Mouse (Mus musculus): ENCODE results near the gene Tecta.

Tecta gene

DNA sequence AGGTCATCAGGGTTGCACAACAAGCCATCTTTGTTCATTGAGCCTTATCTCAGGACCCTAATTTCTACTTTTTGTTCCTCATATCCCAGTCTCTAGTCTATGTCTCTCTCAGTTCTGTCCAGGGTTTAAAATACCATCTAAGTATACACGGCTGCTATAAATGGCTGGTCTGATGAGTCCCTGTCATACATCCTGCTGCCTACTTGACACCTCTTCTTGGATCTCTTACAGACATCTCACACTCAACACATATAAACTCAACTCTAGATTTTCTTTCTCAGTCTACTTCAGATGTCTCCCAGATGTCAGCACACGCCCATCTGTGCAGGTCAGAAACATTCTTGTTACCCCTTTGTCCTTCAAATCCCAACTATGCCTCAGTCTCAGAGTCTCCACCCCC is 78.3 kb downstream of the Tecta start:
- no peak for DNase-seq (ENCODE audit: low read depth, low spot score)

GRCm38 (mm10) chr9:42320616-42321015 is 79.1 kb downstream of the Tecta start:
- no peak for DNase-seq (ENCODE audit: low read depth, low spot score)

DNA sequence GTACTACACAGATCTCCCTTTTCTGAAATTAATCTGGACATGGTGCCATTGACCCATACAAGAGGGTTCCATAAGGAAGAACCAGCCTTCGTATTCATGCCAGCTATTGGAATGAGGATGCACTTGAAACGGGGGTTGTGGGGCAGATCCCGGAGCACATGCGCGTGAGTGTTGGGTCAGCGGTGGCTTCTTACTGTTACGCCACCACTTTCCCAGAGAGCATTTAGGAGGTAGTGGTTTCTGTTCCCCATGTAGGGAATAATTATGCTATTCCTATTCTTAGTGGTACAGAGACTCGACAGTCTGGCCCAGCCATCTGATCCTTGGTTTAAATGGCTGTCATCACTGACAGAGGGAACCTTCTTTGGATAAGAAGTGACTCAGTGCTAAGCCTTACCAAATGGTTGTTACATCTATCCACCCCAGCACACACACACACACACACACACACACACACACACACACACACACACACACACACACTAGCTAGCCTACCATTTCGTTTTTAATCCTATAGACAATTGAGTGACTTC is 81.2 kb downstream of the Tecta start:
- no peak for DNase-seq (ENCODE audit: low read depth, low spot score)

DNA sequence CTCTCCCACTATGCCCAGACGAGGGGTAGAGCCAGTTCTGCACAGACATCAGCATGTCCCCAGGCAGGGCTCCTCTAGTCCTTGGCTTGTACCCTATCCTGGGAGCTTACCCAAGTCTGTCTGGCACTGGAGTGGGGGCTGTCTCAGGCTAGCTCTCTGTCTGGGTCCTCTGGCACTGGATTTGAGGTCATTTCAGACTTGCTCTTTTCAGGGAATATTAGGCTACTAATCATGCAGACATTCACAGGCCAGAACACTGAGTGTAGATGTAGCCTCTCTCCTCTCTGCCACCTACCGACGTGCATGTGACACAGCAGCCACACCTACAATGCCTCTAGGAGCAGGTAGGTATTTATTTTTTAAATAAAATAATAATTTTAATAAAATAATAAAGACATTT is 82.4 kb downstream of the Tecta start:
- no peak for DNase-seq (ENCODE audit: low read depth, low spot score)

DNA sequence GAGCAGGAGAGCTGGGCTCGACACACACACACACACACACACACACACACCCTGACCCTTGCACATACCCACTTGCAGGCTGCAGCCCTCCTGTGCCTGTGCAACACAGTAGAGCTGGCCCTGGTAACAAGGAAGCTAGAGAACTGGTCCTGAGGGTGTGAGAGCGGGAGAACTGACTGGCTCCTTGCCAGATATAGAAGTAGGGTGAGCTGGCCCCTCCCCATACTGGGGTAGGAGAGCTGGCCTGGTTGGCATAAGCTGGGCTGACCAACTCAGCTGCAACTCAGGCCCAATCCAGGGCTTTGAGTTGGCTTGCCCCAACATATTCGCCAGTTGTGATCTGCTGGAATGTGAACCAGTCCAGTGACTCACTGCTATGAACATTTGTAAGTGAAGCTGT is 83.9 kb downstream of the Tecta start:
- no peak for DNase-seq (ENCODE audit: low read depth, low spot score)

- DNase-seq (ENCODE audit: low read depth, low spot score) = peak; percentile 13
Observed at GRCm38 (mm10) chr9:42314959-42315358, 84.8 kb downstream of the Tecta start.

DNA sequence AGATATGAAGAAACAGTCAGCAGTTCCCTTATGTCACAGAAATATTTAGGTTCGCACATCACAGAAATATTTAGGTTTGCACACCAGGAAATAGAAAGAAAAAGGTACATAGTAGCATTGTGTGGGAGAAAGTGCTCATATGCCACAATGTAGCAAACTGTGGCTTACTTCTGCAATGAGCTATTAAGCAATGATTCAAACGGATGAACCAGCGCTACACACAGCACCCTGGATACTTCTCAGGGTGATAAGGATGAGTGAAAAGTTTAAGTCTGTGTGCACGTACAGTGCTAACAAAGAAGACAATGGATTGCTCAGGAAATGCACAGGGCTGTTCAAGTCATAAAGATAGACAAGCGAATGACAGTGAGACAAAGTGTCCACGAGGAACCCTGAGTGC is 85.3 kb downstream of the Tecta start:
- no peak for DNase-seq (ENCODE audit: low read depth, low spot score)

DNA sequence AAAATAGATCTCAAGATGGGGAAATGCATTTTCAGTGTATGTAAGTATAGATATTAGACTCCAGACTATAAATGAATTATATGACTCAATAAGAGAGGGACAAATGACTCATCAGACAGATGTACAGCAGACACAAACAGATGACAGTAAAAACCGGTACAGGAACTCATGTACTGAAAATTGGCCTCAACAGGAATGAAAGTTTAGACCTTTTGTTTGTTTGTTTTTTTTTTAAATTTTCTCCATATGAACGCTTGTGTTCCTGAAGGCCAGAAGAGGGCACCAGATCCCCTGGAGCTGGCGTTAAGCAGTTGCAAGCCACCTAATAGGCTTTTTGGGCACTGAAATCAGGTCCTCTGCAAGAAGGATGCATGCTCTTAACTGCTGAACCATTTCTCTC is 85.9 kb downstream of the Tecta start:
- DNase-seq (ENCODE audit: low read depth, low spot score) = peak; percentile 18

GRCm38 (mm10) chr9:42311311-42311710 is 88.4 kb downstream of the Tecta start:
- DNase-seq (ENCODE audit: low read depth, low spot score) = no peak

DNA sequence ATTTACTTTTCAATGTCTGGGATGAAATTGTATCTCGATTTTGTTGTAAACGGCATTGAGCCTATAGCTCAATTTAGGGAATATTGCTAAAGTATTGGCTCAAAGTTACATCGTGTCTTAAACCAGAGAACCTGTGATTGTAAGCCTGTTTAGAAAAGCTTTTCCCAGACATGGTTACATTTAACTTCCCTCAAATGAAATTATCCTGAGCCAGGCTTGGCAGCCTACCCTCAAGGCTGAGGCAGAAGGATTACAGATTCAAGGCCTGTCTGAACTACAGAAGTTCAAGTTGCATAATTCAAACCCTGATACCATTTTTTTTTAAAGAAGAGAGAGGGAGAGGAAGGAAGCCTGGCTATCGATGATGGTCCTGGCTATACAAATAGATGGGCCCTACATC is 95.8 kb downstream of the Tecta start:
- no peak for DNase-seq (ENCODE audit: low read depth, low spot score)

DNA sequence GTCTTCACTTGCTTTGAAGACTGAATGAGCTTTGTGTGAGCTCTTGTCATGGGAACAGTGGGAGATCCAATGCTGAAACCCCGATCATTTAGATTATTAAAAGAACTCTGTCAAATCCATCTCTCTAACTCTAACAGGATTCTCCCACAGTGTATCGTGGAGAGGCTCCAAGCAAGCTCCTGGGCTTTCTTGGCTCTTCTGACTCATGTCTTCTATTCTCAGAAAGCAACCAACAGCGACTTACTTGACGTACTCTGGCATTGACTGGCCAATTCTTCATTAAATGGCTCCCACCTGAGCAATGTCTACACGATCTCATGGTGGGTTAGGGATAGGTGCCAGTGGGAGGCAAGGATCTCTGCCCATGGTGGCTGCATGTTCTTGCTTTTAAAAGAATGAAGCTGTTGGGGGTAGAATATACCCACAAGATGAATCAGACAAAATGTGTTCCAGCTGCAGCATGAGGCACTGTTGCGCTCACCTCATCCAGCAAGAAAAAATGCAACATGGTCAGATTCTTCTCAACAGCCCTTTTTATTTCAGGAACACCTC is 98.6 kb downstream of the Tecta start:
- DNase-seq (ENCODE audit: low read depth, low spot score) = no peak

- DNase-seq (ENCODE audit: low read depth, low spot score) = no peak
Observed at GRCm38 (mm10) chr9:42296297-42296922, 103.3 kb downstream of the Tecta start.

DNA sequence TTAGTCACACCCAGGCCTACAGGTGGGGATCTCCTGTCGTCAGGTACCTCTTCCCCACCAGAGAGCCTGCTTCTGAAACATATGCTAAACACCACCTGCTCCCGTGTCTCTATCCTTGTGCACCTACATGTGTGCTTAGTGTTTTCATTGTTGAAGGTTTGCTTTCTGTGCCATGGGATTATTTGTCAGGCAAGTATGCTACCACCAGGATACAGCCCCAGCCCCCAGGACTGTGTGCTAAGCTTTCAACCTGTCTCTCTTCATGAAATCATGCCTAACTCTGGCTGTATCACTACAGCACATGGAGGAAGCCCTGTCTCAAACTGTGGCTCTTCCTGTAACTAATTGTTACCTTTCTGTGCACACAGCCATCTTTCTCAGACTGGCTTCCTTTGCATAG is 105.6 kb downstream of the Tecta start:
- DNase-seq (ENCODE audit: low read depth, low spot score) = no peak

DNA sequence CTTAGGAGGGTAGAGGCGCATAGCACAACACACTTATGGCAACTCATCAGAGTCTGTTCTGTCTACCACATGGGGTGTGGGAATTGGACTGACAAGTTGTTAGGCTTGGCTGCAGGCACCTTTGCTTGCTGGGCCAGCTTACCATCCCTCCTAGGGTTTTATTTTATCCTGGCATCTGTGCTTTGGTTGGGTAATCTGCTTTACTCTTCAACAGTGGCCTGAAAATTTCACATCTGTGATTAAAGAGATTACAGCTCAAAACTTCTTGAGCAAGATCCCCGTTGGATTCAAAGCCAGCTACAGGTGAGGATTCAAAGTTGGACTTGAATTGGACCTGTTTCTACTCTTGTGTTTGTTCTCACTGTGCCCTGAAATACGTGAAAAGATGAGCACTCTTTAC is 106.1 kb downstream of the Tecta start:
- DNase-seq (ENCODE audit: low read depth, low spot score) = no peak

DNA sequence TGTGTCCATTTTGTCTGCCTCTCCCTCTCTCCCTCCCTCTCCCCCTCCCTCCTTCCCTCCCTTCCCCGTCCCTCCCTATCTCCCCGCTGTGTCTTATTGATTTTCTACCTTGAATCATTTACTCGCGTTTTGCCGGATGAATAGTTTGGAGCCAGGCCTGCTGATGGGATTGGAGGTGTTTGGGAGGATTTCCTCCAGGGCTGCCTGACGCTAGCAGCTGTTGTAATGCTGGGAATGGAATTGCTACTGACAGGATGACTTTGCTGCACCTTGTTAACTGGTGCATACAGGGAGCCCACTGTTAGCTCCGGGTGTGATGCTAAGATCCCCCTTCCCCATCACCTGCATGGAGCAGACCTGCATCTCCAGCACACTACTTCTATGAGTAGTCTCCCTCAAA is 106.7 kb downstream of the Tecta start:
- no peak for DNase-seq (ENCODE audit: low read depth, low spot score)

- no peak for DNase-seq (ENCODE audit: low read depth, low spot score)
Observed at GRCm38 (mm10) chr9:42279676-42280075, 120.1 kb downstream of the Tecta start.
